Comparison of ENCODE assay signal across 9 mouse cellular contexts in the genomic region with DNA sequence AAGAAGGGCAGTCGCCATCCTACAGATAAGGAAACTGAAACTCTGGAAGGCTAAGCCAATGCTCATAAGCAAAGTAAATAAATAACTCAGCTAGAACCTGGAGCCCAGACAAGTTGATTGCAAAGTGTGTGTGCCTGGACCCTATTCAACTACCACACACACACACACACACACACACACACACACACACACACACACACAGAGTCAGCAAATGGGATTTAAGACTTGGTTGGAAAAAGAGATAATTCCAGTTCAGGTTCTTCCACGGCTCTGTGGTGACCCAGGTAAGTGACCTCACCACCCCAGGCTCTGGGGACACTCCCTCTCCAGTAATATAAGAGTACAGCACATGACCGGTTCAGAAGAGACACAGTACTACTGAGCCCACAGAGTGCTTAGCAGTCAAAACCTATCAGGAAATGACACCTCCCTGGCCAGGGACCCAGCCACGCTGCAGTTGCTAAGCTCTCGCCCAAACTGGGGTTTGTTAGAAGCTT. TPM values are rescaled to one million over a fixed set of nuclear protein-coding genes. Genes with fewer than 3 reads are reported as not detected.
DNase-seq lines count a peak whose midpoint lies in the region; ATAC-seq and TF ChIP-seq lines count a peak whose summit lies in the region.
"Had no signal": no experiment of that assay in that cellular context is flagged by ENCODE, and none has a peak within 500 bp of the region (broad histone marks: within the 10 kb centered on the region; RNA-seq: fewer than 3 reads in every experiment).

No protein-coding gene starts in this region.

- peak overlapping the region; percentile 46 for H3K9ac ChIP-seq in heart, embryonic 16.5 days (ENCODE audit: low read length)
- H3K9ac ChIP-seq in liver, embryonic 13.5 days, result no peak overlapping the region
- no peak overlapping the region for H3K9ac ChIP-seq in stomach, postnatal 0 days (ENCODE audit: low read length)

- peak; percentile 28 to 32 for DNase-seq in adrenal gland, postnatal 36 days
- no peak for DNase-seq in adrenal gland, postnatal 14 days
- peak; percentile 30 for DNase-seq in CD4-positive, CD25-positive, alpha-beta regulatory T cell, adult 2 months (ENCODE audit: low read depth, low spot score)
- no peak for DNase-seq in liver, embryonic 13.5 days
- DNase-seq in stomach, postnatal 0 days (ENCODE audit: low spot score), result peak; percentile 42
- no peak for DNase-seq in urinary bladder, postnatal 4 days (ENCODE audit: low spot score in 2 of 2)
- no peak for DNase-seq in right cerebral cortex, postnatal 36 days (ENCODE audit: low spot score in 2 of 2)

- 13% methylated on average over 5 of the region's 5 CpGs for WGBS in heart, embryonic 16.5 days
- 28% methylated on average over 5 of the region's 5 CpGs for WGBS in liver, embryonic 13.5 days (ENCODE audit: insufficient replicate concordance)
- 14% methylated on average over 5 of the region's 5 CpGs for WGBS in stomach, postnatal 0 days

- TF ChIP-seq EP300 in stomach, postnatal 0 days (optimal IDR thresholded peaks at IDR 0.05), result no peak

- H3K4me3 ChIP-seq in heart, embryonic 16.5 days (ENCODE audit: low read length), result no peak overlapping the region
- H3K4me3 ChIP-seq in liver, embryonic 13.5 days (replicated peaks), result no peak overlapping the region
- H3K4me3 ChIP-seq in stomach, postnatal 0 days (ENCODE audit: low read depth, low read length), result no peak overlapping the region
- H3K4me3 ChIP-seq: megakaryocyte, embryonic 14.5 days had no signal

- peak overlapping the region; percentile 14; the same call in 1 of the 2 replicates for H3K4me2 ChIP-seq in heart, embryonic 16.5 days (ENCODE audit: low read depth, low read length)
- H3K4me2 ChIP-seq in liver, embryonic 13.5 days, result no peak overlapping the region
- H3K4me2 ChIP-seq in stomach, postnatal 0 days (replicated peaks; ENCODE audit: low read depth), result no peak overlapping the region

- no peaks in the 10 kb centered on the region for H3K9me3 ChIP-seq in heart, embryonic 16.5 days (replicated peaks; ENCODE audit: control insufficient read depth, low read length)
- no peaks in the 10 kb centered on the region for H3K9me3 ChIP-seq in liver, embryonic 13.5 days (replicated peaks)
- H3K9me3 ChIP-seq in stomach, postnatal 0 days (ENCODE audit: control insufficient read depth, low read length), result no peaks in the 10 kb centered on the region
- H3K9me3 ChIP-seq: megakaryocyte, embryonic 14.5 days had no signal

- ATAC-seq in heart, embryonic 16.5 days (replicated peaks; ENCODE audit: extremely low read depth, insufficient read depth, low FRiP score), result peak; percentile 76
- ATAC-seq in liver, embryonic 13.5 days (ENCODE audit: low read depth), result peak; percentile 42; the same call in 1 of the 2 replicates
- ATAC-seq in stomach, postnatal 0 days (ENCODE audit: low FRiP score, low TSS enrichment), result peak; percentile 85

- H3K36me3 ChIP-seq in heart, embryonic 16.5 days (ENCODE audit: control insufficient read depth, insufficient read depth), result no peaks in the 10 kb centered on the region
- no peaks in the 10 kb centered on the region for H3K36me3 ChIP-seq in liver, embryonic 13.5 days
- no peaks in the 10 kb centered on the region for H3K36me3 ChIP-seq in stomach, postnatal 0 days (ENCODE audit: control insufficient read depth, insufficient read depth, low read length)

- H3K27me3 ChIP-seq in heart, embryonic 16.5 days (ENCODE audit: control insufficient read depth, insufficient read depth, low read length), result no peaks in the 10 kb centered on the region
- H3K27me3 ChIP-seq in liver, embryonic 13.5 days, result no peaks in the 10 kb centered on the region
- H3K27me3 ChIP-seq in stomach, postnatal 0 days (ENCODE audit: control insufficient read depth, insufficient read depth, low read length), result no peaks in the 10 kb centered on the region
- H3K27me3 ChIP-seq: megakaryocyte, embryonic 14.5 days had no signal

- H3K4me1 ChIP-seq in heart, embryonic 16.5 days (ENCODE audit: control insufficient read depth, insufficient read depth, low read length), result peaks cover 47% of the 10 kb centered on the region
- peaks cover 42% of the 10 kb centered on the region for H3K4me1 ChIP-seq in liver, embryonic 13.5 days (replicated peaks)
- peaks cover 7% of the 10 kb centered on the region for H3K4me1 ChIP-seq in stomach, postnatal 0 days (replicated peaks; ENCODE audit: control insufficient read depth, insufficient read depth)

- H3K27ac ChIP-seq in heart, embryonic 16.5 days (ENCODE audit: low read length), result peak overlapping the region; percentile 86
- no peak overlapping the region for H3K27ac ChIP-seq in liver, embryonic 13.5 days
- peak overlapping the region; percentile 94 for H3K27ac ChIP-seq in stomach, postnatal 0 days (replicated peaks)

- TF ChIP-seq CTCF in stomach, postnatal 0 days (IDR thresholded peaks at IDR 0.05; ENCODE audit: low read depth), result no peak

RNA-seq across cellular contexts. Expression of a gene that starts 36.1 kb away (rescaled TPM):
- 100 to 1,000 TPM in 1 of 2 experiments, 10 to 100 TPM in 1; 90.0 to 111 TPM for total RNA-seq in adrenal gland, postnatal 36 days (2021)
- total RNA-seq in adrenal gland, postnatal 14 days (2021), result 157 and 159 TPM in 2 replicates
- polyA plus RNA-seq in heart, embryonic 16.5 days (2015; fragmentation: Nextera tagmentation; extraction: Ambion mirVana), result 141 and 152 TPM in 2 replicates
- polyA plus RNA-seq in liver, embryonic 13.5 days (2015; fragmentation: Nextera tagmentation; extraction: Ambion mirVana), result 28.8 and 37.4 TPM in 2 replicates
- 107 and 111 TPM in 2 replicates for polyA plus RNA-seq in stomach, postnatal 0 days (2015; fragmentation: Nextera tagmentation; extraction: Ambion mirVana)

Comparison
In these comparisons a context has a peak if more than half of its experiments do, and no peak if none do; other contexts are left out.
1. DNase-seq: peak in adrenal gland, postnatal 36 days (2 of 2), CD4-positive, CD25-positive, alpha-beta regulatory T cell, adult 2 months (single experiment) and stomach, postnatal 0 days (single experiment); none in adrenal gland, postnatal 14 days (single experiment), liver, embryonic 13.5 days (single experiment), urinary bladder, postnatal 4 days (0 of 2) and right cerebral cortex, postnatal 36 days (0 of 2).
2. Peak in every context shown above with its lines, with median percentiles within 50 percentile points of each other: ATAC-seq.